Mouse (Mus musculus) stomach, embryonic 14.5 days (tissue): ENCODE results near the gene Neurog1. TPM values are rescaled to one million over a fixed set of nuclear protein-coding genes. Genes with fewer than 3 reads are reported as not detected.
A peak's percentile ranks its signal among the peaks of the same experiment; 100 is the strongest.

Experiments used
- ATAC-seq: fragments of 200-750 bp; cut with Nextera tagmentation; 2 replicates; pipeline ENCODE4 v1.8.0; 2017; ENCODE audit warnings: low read depth, moderate TSS enrichment; ENCODE audit not compliant: insufficient number of reproducible peaks, insufficient read depth, low FRiP score
- H3K27ac ChIP-seq: fragments of 300-500 bp; sonication (generic); 2 replicates; pipeline ENCODE4 v1.5.1; 2014; ENCODE audit warnings: mild to moderate bottlenecking, low read length, moderate library complexity, mixed read lengths
- H3K27me3 ChIP-seq: fragments of 300-500 bp; sonication (generic); 2 replicates; pipeline ENCODE4 v1.6.1; 2014; ENCODE audit warnings: low read length, control low read depth, mixed read lengths; ENCODE audit not compliant: control insufficient read depth, insufficient read depth
- H3K36me3 ChIP-seq: fragments of 300-500 bp; sonication (generic); 2 replicates; pipeline ENCODE4 v1.6.1; 2014; ENCODE audit warnings: mild to moderate bottlenecking, control low read depth, low read length, moderate library complexity, mixed read lengths; ENCODE audit not compliant: control insufficient read depth, insufficient read depth
- H3K4me1 ChIP-seq: fragments of 300-500 bp; sonication (generic); 2 replicates; pipeline ENCODE4 v1.6.1; 2014; ENCODE audit warnings: low read length, control low read depth, mixed read lengths; ENCODE audit not compliant: control insufficient read depth, insufficient read depth
- H3K4me2 ChIP-seq: fragments of 300-500 bp; sonication (generic); replicated peaks from 2 replicates; pipeline ENCODE4 v1.6.1; 2014; ENCODE audit warnings: low read depth, low read length, control low read depth
- H3K4me3 ChIP-seq: fragments of 300-500 bp; sonication (generic); 2 replicates; pipeline ENCODE4 v1.5.1; 2014; ENCODE audit warnings: low read depth, low read length, control low read depth
- H3K9ac ChIP-seq: fragments of 300-500 bp; sonication (generic); replicated peaks from 2 replicates; pipeline ENCODE4 v1.6.1; 2014; ENCODE audit warnings: low read depth, mild to moderate bottlenecking, control low read depth, low read length, moderate library complexity, mixed read lengths
- H3K9me3 ChIP-seq: fragments of 300-500 bp; sonication (generic); 2 replicates; pipeline ENCODE4 v1.6.1; 2016; ENCODE audit warnings: low read depth, low read length, control low read depth; ENCODE audit not compliant: control insufficient read depth
- WGBS: fragments of 180-500 bp; shearing (Covaris S2); extraction: QIAGEN DNeasy Blood & Tissue Kit; methylation state at CpG from one replicate; pipeline ENCODE4 v1.1.7; 2014; 5-methylcytosine and 5-hydroxymethylcytosine counted together
- polyA plus RNA-seq: library from polyadenylated mRNA; unstranded; fragments of >200 nt; fragmentation: Nextera tagmentation; extraction: Ambion mirVana; gene quantifications from 2 replicates; pipeline ENCODE4 v1.2.1, GENCODE M21; 2014

The Neurog1 gene
- polyA plus RNA-seq, 1 experiment from 2014 or later, result not detected

DNA sequence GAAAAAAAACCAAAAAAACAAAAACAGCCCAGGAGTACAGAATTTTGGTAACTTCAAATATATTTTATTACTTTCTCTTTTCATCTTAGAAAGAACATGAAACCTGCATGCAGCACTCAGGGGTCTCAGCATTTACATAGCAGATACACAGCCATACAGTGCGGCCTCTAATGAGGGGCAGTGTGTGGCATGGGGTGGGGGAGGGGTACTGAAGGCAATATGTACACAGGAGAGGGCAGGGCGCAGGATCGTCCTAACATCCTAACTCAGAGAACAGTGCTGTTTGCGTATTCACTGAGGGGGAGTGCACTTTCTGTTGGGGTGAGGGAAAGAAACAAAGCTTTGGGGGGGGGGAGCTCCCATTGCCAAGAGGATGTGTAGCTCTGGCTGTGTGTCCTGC lies 36.6 kb upstream of the Neurog1 start:
- H3K4me1 ChIP-seq, result no peaks in the 10 kb centered on the region
- H3K4me3 ChIP-seq, result no peak overlapping the region
- H3K27ac ChIP-seq, result no peak overlapping the region
- H3K27me3 ChIP-seq, result no peaks in the 10 kb centered on the region; the same call in 1 of the 2 replicates
- H3K9me3 ChIP-seq, result no peaks in the 10 kb centered on the region
- 37% methylated on average over 4 of the region's 4 CpGs for WGBS
- H3K9ac ChIP-seq, result no peak overlapping the region
- no peak overlapping the region for H3K4me2 ChIP-seq
- ATAC-seq, result no peak
- H3K36me3 ChIP-seq, result no peaks in the 10 kb centered on the region

DNA sequence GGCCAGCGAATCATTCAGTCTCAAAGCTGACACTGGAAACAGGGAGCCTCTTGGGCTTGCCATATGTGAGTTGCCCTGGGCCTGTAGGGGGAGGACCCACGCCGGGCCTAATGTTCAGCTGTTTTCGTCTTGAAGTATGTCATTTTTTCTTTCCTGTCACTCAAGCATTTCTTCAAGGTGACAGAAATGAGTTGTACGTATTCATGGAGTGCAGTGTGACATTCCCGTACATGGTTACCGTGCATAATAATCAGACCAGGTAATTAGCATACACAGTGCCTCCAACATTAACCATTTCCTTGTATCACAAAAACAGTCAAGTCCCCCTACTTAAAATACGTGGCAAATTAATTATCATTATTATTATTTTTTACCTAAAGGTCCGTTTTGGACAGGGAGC lies 35.1 kb upstream of the Neurog1 start:
- no peak for ATAC-seq
- Histone ChIP-seq H3K4me2 (no peak overlapping the region), H3K4me3 (no peak overlapping the region), H3K9ac (no peak overlapping the region), H3K9me3 (no peaks in the 10 kb centered on the region), H3K27me3 (no peaks in the 10 kb centered on the region), H3K4me1 (no peaks in the 10 kb centered on the region), H3K27ac (no peak overlapping the region), H3K36me3 (no peaks in the 10 kb centered on the region)
- WGBS, result 86% methylated on average over 9 of the region's 9 CpGs

DNA sequence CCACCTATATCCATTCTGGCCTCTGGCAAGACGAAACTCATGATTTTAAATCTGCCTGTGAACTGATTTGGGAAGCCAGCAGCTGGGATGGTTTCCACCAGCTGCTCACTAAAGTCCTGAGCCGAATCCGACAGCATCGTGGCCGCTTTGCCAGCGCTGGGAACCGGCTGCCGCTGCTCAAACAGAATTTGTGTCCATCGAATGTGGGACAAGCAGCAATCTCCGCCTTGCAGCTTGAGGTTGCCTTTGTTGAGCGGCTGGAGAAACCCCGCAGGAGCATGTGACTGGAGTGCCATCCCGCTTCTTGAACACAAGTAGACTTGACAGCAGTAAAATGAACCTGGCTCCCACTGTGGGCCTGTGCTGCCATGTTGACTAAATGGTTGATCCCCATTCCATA lies 31.4 kb upstream of the Neurog1 start:
- Histone ChIP-seq H3K27ac (no peak overlapping the region), H3K4me2 (no peak overlapping the region), H3K9ac (no peak overlapping the region), H3K4me1 (no peaks in the 10 kb centered on the region), H3K4me3 (no peak overlapping the region), H3K9me3 (no peaks in the 10 kb centered on the region), H3K27me3 (no peaks in the 10 kb centered on the region), H3K36me3 (no peaks in the 10 kb centered on the region)
- ATAC-seq, result no peak
- 91% methylated on average over 13 of the region's 13 CpGs for WGBS

DNA sequence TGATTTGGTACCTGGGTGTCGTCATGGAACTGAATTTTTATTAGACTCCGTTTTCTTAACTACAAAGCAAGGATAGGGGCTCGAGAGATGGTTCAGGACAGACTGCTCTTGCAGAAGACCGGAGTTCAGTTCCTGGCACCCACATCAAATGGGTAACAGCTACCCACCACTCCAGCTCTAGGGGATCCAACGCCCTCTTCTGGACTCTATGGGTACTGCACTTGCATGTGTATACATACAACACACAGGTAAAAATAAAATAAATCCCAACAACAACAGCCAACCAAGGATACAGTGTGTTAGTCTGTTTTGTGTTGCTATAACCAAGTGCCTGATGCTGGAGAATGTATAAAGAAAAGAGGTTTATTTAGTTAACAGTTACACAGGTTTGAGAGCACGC lies 28.4 kb upstream of the Neurog1 start:
- Histone ChIP-seq H3K4me3 (no peak overlapping the region), H3K36me3 (no peaks in the 10 kb centered on the region), H3K9ac (no peak overlapping the region), H3K27ac (no peak overlapping the region), H3K27me3 (no peaks in the 10 kb centered on the region), H3K4me1 (no peaks in the 10 kb centered on the region), H3K9me3 (no peaks in the 10 kb centered on the region), H3K4me2 (no peak overlapping the region)
- ATAC-seq, result no peak
- WGBS, result 81% methylated on average over 6 of the region's 6 CpGs

DNA sequence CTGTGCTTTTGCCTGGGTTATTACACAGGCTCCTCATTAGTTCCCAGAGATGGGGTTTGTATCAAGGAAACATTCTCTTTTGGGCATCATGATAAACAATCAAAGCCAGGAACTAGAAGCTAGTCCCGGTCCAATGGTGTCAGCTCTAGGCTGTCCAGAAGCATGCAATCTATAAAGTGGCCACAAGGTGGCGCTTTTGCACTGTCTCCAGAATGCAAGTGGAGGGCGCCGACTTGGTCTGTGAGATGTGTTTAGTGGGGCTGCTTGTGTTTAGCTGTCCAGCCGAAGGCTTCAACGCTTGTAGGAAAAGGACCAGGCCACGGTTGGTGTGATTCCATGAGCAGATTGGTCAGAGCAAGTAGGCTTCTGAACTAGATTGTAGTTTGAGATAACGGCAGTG lies 27.5 kb upstream of the Neurog1 start:
- 17% methylated on average over 8 of the region's 8 CpGs for WGBS
- no peak overlapping the region for H3K27ac ChIP-seq
- H3K9me3 ChIP-seq, result no peaks in the 10 kb centered on the region
- no peak overlapping the region for H3K4me3 ChIP-seq
- no peaks in the 10 kb centered on the region for H3K4me1 ChIP-seq
- no peak overlapping the region for H3K4me2 ChIP-seq
- peak; percentile 86; the same call in 1 of the 2 replicates for ATAC-seq
- no peaks in the 10 kb centered on the region for H3K36me3 ChIP-seq
- no peak overlapping the region for H3K9ac ChIP-seq
- no peaks in the 10 kb centered on the region for H3K27me3 ChIP-seq

DNA sequence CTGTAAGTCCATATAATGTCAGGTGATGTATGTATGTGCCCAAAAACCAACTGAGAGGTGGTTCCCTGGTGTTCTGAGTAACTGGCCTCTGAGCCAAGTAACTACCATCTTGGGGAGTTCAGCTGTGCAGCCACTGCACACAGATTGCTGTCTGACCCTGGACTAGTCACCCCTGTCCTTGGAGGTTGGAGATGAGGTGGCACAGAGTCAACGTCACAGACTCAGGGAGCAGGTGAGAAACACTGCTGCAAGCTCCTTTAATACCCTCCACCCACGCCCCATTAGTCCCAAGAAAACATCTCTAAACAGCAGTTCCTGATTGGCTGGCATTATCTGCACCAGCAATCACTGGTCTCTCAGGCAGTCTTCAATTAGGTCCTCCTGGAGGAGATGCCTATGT lies 23.2 kb upstream of the Neurog1 start:
- 47% methylated on average over 2 of the region's 2 CpGs for WGBS
- Histone ChIP-seq H3K27ac (no peak overlapping the region), H3K4me2 (no peak overlapping the region), H3K36me3 (no peaks in the 10 kb centered on the region), H3K4me1 (no peaks in the 10 kb centered on the region), H3K9me3 (peaks cover 7% of the 10 kb centered on the region; the same call in 1 of the 2 replicates), H3K4me3 (no peak overlapping the region), H3K27me3 (no peaks in the 10 kb centered on the region), H3K9ac (no peak overlapping the region)
- no peak for ATAC-seq

DNA sequence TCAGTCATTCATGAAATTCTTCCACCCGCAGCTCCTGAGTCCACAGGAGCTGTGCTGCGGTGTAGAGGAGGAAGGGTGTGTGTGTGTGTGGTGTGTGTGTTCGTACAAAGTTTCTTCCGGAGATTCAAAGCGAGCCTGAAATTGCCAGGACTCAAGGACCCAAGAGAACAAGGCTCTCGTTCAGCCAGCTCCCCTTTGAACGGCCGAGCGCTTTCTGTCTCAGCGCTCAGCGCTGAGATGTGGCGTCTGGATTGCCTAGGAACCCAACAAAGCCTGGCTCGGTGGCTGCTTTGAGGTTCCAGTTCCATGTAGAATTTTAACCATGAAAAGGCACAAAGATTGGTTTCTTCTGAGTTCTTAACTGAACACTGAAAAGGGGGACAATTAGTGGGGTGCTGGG lies 18.2 kb upstream of the Neurog1 start:
- Histone ChIP-seq H3K36me3 (no peaks in the 10 kb centered on the region), H3K4me3 (no peak overlapping the region), H3K9ac (no peak overlapping the region), H3K4me2 (no peak overlapping the region), H3K27ac (no peak overlapping the region), H3K9me3 (peaks cover 7% of the 10 kb centered on the region; the same call in 1 of the 2 replicates), H3K27me3 (no peaks in the 10 kb centered on the region), H3K4me1 (no peaks in the 10 kb centered on the region)
- WGBS, result 71% methylated on average over 13 of the region's 13 CpGs
- ATAC-seq, result no peak

DNA sequence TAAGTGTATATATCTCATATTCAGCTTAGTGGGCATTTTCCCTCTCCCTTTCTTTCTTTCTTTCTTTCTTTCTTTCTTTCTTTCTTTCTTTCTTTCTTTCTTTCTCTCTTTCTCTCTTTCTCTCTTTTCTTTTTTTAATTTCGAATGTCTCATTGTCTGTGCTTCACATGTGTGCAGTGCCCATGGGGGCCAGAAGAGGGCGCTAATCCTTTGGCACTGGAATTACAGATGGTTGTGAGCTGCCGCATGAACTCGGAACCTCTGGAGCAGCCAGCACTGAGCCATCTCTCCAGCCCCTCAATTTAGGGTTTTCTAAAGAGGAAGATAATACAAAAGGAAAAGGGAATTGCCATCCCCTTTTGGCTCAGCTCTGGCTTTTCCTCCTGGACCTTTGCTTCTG lies 15.4 kb upstream of the Neurog1 start:
- 71% methylated on average over 4 of the region's 4 CpGs for WGBS
- Histone ChIP-seq H3K27ac (no peak overlapping the region), H3K9ac (no peak overlapping the region), H3K4me1 (no peaks in the 10 kb centered on the region), H3K9me3 (peaks cover 7% of the 10 kb centered on the region; the same call in 1 of the 2 replicates), H3K27me3 (peaks cover 1% of the 10 kb centered on the region; the same call in 1 of the 2 replicates), H3K4me2 (no peak overlapping the region), H3K4me3 (no peak overlapping the region), H3K36me3 (no peaks in the 10 kb centered on the region)
- no peak for ATAC-seq

DNA sequence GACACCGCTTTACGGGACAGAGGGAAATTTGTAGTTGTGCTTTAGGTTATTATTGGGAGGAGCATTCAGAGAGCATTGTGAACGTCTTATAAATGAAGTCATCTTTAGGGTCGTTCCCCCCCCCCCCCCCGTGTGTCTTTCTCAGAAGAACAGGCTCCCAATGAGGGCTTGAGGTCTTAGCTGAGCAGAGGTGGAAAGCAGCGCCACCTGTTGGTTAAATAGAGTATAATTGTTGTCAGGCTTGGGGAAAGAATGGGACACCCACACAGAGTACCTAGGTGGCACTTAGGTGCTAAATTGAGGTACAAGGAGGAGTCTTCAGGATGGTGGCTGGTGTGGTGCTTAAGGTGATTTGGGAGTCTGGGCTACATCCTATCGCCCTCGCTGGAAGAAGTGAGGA lies 14.5 kb upstream of the Neurog1 start:
- Histone ChIP-seq H3K4me1 (no peaks in the 10 kb centered on the region), H3K36me3 (no peaks in the 10 kb centered on the region), H3K9me3 (peaks cover 5% of the 10 kb centered on the region; the same call in 1 of the 2 replicates), H3K27ac (no peak overlapping the region), H3K9ac (no peak overlapping the region), H3K27me3 (peaks cover 10% of the 10 kb centered on the region), H3K4me3 (no peak overlapping the region), H3K4me2 (no peak overlapping the region)
- no peak for ATAC-seq
- WGBS, result 35% methylated on average over 8 of the region's 8 CpGs
